Mouse (Mus musculus) large intestine, adult 2 months (tissue): Measurements from ENCODE around the gene H2-Eb1. TPM values are rescaled to one million over a fixed set of nuclear protein-coding genes. Genes with fewer than 3 reads are reported as not detected.
"Not testable (repeated sequence)": the region's sequence is repeated elsewhere in the genome, so short reads cannot be mapped to it uniquely, and the experiment has no call there.

Experiments
- DNase-seq: peaks from one replicate; pipeline ENCODE4 v3.0.0-alpha.2; 2012; ENCODE audit warnings: low read depth, low spot score
- WGBS: fragments of 180-500 bp; shearing (Covaris S2); methylation state at CpG from one replicate; pipeline ENCODE4 v1.1.7; 2018; 5-methylcytosine and 5-hydroxymethylcytosine counted together
- polyA plus RNA-seq: library from polyadenylated mRNA; depleted of rRNA; stranded (reverse); fragments of >200 nt; gene quantifications from 2 replicates; pipeline ENCODE4 v1.2.3, GENCODE M21; 2012

Gene H2-Eb1
- polyA plus RNA-seq, 1 experiment, result 665 TPM

DNA sequence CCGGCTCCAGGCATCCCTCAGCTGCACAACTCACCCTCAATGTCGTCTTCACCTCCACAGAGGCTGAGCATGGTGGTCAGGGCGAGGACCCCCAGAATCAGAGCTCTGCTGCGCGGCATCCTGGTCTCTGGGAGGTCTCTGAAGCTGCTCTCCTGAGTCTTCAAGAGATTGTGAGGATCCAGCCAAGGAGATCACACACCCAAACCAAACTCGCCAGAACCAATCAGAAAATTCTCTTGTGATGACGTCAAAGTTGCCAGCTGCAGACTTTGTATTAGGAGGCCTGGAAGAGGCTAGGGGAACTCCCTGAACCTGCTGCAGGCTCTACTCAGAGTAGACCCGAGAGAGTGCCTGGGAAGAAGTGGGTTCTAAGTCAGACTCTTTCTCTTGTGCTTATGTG lies 18.0 kb upstream of the H2-Eb1 start, which contains the start of gene H2-Aa:
Gene H2-Aa, minus strand, starts transcription at position 176 of the 400 bp plus-strand sequence.
- WGBS, result 16% methylated on average over 8 of the region's 8 CpGs
- DNase-seq, result no peak

DNA sequence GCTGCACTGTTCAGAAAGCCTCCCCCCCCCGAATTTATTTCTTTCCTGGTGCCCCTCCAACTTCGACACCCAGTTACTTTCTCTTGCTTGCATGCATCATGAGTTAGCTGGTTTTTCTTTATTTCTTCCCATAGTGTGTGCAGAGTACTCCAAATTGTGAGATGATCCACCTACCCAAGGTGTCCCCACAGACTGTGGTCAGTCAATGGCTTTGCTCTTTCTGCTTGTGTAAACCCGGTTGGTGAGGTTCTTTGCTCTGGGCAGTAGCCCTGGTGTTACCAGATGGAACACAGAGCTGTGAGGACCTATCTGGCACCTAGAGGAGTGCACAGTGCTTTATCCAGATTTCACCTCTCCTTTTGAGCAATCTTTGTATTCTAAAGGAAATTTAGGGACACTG lies 17.5 kb upstream of the H2-Eb1 start:
- 60% methylated on average over 3 of the region's 3 CpGs for WGBS
- DNase-seq, result no peak

DNA sequence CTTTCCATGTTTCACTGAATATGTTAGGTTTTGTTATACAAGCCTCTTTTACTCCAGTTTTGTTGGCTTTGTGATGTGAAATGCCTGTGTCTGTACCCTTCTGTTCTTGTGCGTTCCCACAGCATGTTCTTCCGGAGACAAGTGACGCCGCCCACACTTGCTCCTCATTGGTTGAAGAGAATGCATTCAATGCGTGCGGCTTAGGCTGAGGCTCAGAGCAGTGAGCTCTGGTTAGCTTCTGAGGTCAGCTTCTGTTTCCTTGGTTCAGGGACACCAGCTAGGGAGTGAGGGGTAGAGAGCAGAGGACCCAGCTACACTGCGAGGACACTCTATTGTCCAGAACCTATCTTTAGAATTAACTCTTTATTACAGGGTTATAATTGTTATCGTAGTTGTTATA lies 14.1 kb upstream of the H2-Eb1 start:
- DNase-seq, result no peak
- 15% methylated on average over 8 of the region's 8 CpGs for WGBS

DNA sequence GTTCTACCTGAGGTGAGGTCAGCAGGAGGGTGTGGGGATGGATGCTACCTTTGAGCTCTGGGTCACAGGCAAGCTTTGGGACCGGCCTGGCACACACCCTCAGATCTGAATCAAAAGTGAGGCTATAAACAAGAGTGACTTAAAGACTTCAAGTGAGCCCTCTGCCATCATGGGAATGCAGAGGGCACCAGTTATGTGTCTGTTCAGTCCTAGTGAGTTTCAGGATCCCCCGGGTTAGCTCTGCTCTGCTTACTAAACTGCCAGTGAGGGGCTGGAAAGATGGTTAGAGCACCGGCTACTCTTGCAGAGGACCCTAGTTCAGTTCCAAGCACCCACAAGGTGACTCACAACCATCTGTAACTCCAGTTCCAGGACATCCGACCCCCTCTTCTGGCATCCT lies 13.1 kb upstream of the H2-Eb1 start:
- DNase-seq, result no peak
- 86% methylated on average over 4 of the region's 4 CpGs for WGBS

DNA sequence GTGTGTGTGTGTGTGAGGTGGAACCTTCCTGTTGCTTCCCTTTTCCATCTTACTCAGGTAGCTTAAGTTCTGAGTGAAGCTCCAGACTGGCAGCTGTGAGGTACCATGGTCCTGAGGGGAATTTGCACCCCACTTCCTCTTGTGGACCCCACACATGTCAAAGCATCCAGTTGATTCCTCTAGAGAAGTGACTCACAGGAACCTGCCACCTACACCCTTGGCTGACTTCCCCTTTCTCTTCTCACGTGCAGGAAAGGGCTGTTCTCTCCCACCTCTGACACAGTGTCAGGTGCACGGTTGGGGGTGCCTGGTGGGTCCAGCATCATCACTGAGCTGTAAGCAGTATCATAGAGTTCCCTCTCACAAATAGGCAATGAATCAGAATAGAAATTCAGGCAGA lies 12.1 kb upstream of the H2-Eb1 start:
- DNase-seq, result no peak

DNA sequence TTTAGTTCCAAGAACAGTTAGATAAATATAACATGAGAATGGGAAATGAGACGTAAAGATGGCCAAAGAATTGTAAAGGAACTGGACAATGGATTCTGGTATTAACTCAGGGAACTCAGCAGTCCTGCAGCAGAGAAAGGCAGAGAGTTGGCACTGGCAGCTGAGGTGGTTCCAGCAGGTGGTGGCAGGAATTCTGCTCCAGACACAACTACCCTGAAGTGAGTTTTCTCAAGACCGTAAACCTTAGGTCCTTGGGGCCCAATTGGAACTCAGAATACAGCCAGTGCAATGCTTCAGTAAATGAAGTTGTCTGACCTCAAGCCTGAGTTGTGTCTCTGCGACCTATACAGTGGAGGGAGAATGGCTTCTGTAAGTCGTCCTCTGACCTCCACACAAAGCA lies 11.4 kb upstream of the H2-Eb1 start:
- DNase-seq, result no peak
- 69% methylated on average over 4 of the region's 4 CpGs for WGBS

More for the DNA sequence above, 12.1 kb upstream of the H2-Eb1 start:
- WGBS, result 24% methylated on average over 2 of the region's 2 CpGs

DNA sequence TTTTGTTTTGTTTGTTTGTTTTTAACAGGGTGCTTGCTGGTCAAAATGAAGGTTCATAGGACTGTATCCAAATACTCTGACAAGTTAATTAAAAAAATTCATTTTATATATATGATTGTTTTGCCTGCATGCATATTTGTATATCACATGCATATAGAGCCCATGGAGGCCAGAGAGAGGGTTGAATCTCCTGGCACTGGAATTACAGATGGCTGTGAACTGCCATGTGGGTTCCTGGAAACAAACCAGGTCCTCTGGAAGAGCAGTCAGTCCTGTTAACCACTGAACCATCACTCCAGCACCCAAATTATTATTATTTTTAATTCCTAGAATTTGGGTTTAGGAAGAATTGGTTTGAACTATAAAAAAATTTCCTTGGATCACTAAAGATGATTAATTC lies 10.4 kb upstream of the H2-Eb1 start:
- no peak for DNase-seq

DNA sequence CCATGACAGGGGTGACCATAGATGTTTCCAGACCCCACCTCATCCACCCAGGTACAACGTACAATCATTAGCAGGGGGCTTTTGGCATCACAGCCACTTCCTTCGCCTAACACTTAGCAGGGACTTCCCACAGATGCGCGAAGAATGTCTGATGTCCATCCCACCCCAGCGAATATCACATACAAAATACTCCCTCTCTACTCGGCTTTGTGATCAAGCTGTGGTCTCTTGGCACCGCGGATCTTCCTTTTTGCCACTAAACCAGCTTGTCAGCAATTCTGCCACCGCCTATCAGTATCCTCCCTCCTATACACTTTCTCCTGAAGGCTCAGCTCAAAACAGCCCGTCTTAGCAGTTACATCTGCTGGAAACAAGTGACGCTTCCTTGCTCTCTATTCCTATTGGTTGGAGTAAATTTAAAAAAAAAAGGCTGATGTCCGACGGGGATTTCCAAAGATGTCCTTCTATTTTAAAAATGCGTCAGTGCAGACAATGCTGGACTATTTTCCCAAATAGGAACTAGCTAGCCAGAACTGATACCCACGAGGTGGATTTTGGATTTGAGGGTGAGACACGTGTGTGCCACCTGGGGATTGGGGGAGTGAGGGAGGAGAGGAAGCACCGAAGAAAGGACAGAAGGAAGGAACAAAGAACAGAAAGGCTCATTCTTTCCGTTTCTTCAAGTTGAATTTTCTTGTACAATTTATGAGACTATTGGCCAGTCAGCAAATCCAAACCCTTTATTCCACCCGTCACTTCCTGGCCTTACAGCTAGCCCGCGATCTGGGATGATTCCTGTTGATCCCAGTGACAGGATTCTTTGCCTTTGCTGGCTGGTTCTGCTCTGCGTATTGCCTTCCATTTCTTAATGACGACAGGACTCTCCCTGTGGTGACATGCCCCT lies 9.5 kb upstream of the H2-Eb1 start:
- no peak for DNase-seq
- 23% methylated on average over 23 of the region's 23 CpGs for WGBS

DNA sequence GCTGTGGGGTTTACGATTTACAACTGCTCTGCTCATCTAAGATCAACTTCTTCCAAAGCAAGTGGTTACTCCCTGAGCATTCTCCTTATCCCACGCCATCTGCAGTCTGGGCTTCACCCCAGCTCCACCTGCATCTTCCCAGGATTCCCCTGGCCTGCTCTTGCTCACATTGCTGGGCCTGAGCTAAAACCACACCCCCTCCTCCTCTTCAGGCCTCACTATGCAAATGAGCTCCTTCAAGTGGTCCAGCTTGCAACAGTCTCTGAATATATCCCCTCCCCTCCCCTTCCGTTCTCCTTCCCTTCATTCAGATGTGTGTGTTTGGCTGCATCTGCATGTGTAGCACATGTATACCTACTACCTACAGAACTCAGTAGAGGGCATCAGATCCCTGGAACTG lies 6.3 kb upstream of the H2-Eb1 start:
- 80% methylated on average over 3 of the region's 3 CpGs for WGBS
- DNase-seq, result no peak

DNA sequence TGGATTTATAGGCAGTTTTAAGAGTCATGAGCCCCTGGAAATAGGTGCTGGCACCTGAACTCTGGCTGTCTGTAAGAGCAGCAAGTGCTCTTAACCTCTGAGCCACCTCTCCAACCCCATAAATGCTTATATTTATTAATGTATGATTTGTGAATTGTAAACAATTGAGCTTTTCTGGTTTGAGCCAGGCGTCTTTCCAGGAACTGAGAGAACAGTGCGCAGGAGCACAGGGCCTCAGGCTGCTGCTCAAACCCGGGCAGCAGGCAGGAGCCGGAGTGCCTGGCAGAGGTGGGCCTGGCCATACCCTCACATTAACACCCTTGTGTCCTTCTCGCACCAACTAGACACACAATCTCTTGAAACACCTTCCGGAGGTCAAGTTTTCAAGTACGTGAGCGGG lies 5.6 kb upstream of the H2-Eb1 start:
- DNase-seq, result no peak
- WGBS, result 82% methylated on average over 8 of the region's 8 CpGs

DNA sequence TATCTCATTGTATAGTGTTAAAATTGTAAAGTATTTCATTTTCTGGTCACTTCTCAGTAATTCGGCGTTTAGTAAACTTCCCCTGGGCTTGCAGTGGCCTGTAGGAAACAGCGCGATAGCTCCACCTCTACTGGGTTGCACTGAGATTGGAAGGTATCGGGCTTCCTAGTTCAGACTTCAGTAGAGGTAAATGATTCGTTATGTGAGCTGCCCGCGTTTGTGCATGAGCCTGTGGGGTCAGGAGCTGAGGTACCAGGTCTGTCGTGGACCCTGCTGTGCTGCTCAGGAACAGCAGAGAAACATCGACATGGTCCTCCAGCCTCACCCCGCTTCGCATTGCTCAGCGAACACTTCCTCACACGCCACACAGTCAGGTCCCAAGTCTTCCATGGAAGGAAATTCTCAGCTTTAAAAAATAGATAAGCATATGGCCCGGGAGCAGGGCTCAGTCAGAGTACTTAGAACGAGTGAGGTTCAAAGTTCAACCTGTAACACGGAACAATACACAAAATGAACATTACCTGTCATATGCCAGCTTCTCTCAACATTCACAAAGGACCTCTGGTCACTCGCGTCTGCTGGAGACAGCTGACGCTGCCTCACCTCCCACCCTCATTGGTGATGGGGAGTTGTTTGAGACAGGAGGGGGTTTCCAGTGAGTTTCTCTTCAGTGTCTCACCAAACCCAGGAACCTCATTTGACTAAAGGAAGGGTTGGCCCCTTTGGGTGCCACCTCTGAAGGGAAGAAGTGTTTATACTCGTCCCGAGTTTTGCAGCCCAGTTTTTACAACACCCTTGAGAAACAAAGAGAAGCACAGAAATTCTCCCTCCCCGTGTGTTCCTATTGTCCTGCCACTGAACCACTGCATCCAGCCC lies 4.7 kb upstream of the H2-Eb1 start:
- WGBS, result 39% methylated on average over 23 of the region's 23 CpGs
- DNase-seq, result no peak

DNA sequence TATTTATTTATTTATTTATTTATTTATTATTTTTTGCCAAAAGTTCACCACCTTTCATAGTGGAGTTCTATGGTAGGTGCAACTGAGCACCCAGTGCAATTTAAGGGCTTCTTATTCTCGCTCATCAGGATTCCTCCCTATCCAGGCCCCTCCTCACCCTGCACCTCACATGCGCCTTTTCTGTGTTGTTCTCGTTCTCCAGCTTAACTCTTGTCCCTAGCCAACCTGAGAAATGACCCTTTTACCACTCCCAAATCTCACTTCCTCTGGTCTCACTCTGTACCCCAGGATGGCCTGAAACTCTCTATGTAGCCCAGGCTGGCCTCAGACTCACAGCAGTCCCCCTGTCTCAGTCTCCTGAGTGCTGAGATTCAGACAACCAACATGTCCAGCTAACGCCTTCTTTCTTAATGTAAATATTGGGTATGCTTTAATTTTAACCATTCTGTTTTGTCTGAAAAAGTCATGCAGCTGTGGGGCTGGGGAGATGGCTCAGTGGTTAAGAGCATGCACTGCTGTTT lies 3.9 kb upstream of the H2-Eb1 start:
- WGBS, result 91% methylated on average over 4 of the region's 4 CpGs
- no peak for DNase-seq

DNA sequence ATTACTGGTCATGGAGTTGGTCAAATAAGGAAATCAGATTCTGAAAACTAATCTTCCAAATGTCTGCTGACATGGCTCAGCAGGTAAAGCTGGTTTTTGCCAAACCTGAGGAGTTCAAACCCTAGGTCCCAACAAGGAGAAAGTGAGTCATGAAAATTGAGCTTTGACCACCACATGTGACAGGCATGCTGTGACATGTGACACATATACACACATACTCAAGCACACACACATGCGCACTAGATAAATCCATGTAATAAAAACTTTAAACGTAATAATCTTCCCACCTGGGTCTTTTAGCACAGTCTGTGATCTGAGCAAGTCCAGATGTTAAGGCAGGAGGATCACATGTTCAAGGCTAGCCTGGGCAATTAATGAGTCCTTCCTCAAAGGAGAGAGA lies 1.9 kb upstream of the H2-Eb1 start:
- DNase-seq, result no peak
- 86% methylated on average over 2 of the region's 2 CpGs for WGBS

DNA sequence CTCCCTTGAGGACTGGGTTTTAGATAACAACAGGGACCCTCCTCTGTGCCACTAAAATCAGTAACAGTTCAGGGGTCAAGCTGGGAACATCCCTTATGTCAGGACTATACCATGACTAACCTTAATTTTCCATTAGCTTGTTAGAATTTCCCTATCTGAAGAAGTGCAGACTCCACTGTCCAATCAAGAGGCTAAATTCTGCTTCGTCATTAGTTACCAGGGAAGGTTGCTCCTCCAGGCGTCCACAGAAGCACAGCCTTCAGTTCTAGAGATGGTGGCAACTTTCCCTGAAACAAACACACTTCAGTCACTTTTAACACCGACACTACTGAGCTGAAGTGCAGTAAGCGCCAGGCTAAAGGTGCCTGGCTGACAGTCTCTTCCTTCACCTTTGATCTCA lies 916 bp upstream of the H2-Eb1 start:
- 22% methylated on average over 4 of the region's 4 CpGs for WGBS

DNA sequence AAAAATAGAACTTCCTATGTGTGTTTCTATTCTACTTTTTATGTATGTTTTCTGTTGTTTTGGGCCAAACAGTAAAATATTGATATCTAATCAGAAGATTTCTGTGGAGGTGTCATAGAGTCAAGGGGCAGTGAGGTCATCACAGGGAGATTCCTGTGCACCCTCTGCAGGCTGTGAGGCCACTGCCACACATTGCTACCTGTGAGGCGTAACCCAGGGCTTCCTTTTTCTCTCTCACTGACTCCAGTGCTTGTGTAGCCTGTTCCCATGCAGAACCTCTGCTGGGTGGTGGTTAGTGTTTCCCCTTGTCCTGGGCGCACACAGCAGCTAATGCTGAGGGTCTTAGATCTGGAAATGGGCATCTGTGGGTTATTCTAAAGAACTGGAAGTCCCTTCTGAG lies 740 bp downstream of the H2-Eb1 start:
- DNase-seq, result no peak
- 78% methylated on average over 2 of the region's 2 CpGs for WGBS

More for the DNA sequence above, 916 bp upstream of the H2-Eb1 start:
- DNase-seq, result no peak

DNA sequence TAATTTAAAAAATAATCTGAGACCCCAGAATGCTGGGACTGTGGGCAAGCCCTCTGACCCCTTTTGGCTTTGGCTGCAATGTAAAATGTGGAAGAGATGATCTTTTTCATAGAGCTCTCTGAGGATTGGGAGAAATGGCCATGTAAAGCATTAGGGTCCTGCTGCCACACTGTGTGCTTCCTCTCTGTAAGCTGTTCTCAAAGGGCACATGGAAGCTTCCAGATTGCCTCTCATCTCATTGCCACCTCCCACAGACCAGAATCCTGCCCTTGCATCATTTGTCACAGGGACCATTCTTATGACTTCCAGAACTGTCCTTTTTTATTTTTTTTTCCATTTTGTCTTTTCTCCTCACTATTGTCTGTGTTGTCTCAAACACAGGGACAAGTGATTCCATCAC lies 1.5 kb downstream of the H2-Eb1 start:
- no peak for DNase-seq

DNA sequence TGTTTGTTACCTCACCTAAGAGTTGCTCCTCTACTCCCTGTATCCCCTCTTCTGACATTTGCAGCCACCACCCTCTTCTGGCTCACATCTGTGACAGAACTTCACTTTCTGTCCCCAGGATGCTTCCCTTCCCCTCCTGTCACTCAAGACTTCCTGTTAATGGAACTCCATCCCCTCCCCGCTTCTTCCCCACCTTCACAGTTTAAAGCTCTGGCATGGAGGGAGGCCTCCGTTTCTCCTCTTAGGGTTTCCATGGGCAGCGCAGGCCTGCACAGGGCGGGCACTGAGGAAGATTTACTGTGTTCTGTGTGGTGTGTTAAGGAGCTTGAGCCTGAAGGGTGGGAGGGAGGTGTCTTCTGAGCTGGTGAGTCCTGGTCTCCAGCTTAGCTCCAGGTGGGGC lies 2.5 kb downstream of the H2-Eb1 start:
- DNase-seq, result no peak
- 78% methylated on average over 4 of the region's 4 CpGs for WGBS

DNA sequence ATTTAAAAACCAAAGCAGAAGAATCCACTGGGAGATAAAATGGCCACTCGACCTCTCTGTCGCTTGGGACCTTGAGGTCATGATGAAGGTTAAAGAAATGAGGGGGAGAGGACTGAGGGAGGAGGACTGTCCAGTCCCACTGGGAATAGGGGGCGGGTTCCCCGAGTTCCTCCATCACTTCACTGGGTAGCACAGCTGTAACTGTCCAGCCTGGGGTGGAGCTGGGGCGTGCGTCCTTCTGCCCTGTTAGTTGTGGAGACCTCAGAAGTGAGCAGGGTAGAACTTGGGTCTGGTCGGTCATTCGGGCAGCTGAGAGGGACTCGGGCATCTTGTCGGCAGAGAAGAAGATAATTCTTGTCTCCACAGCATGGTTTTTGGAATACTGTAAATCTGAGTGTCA lies 3.6 kb downstream of the H2-Eb1 start:
- DNase-seq, result no peak
- WGBS, result 38% methylated on average over 10 of the region's 10 CpGs

DNA sequence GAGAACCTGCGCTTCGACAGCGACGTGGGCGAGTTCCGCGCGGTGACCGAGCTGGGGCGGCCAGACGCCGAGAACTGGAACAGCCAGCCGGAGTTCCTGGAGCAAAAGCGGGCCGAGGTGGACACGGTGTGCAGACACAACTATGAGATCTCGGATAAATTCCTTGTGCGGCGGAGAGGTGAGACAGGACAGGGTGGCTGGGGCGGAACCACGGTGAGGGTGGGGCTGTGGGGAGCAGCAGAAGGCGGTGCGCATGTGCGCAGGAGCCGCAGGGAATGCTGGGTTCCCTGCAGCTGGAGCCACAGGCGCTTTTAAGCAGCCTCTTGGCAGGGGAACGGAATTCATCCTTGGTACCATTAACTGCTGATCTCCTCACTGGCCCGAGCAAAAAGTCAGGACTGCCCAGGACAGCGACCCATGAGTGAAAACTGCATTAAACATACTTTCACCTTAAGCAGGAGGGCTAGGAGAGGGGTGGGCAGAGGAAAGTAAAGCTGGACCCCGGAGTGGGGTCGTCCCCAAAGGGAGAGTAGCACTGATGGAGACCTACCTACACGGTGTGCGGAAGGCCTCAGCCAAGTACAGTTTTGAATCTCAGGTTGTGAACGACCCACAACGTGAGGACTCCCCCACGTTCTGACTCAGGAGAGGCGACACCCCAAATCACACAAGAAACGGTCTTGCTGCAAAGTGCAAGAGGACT lies 4.2 kb downstream of the H2-Eb1 start:
- no peak for DNase-seq

DNA sequence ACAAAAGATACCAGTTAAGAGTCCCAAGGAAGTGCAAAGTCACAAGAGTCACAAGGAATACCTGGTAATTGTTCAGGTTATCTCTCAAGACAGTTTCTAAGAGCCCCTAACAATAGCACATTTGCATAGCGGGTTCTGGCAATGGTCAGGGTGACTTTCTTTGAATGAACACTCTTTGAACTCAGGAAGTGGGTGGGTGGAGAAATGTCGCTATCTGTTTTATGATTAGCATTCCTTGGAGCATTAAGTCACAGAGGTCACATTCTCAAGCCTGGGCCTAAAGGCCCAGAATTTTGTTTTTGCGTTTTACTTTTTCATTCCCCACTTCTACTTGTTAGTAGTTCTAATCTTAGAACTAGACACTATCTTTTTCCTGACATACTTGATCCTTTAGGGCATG lies 4.9 kb downstream of the H2-Eb1 start:
- not testable (repeated sequence) for DNase-seq
- 78% methylated on average over 3 of the region's 3 CpGs for WGBS

More for the DNA sequence above, 4.2 kb downstream of the H2-Eb1 start:
- WGBS, result 30% methylated on average over 38 of the region's 38 CpGs
